ENCODE assay signal across 11 mouse cellular contexts in genomic region chr16:59493199-59493598, GRCm38 (mm10). TPM values are rescaled to one million over a fixed set of nuclear protein-coding genes. Genes with fewer than 3 reads are reported as not detected.
DNase-seq lines count a peak whose midpoint lies in the region.
"Had no signal": no experiment of that assay in that cellular context is flagged by ENCODE, and none has a peak within 500 bp of the region (broad histone marks: within the 10 kb centered on the region; RNA-seq: fewer than 3 reads in every experiment).

No protein-coding gene starts in this region.

- DNase-seq in right cerebral cortex, adult 2 months (ENCODE audit: low spot score in 2 of 2), result peak; percentile 16 to 17
- DNase-seq in right cerebral cortex, postnatal 4 days, result no peak
- DNase-seq in adrenal gland, postnatal 14 days, result peak; percentile 24
- peak; percentile 80 for DNase-seq in kidney, adult 9 months
- peak; percentile 28 to 40 for DNase-seq in kidney, postnatal 4 days
- DNase-seq in cerebellum, adult 11 months, result no peak
- no peak for DNase-seq in testis, postnatal 14 days (ENCODE audit: low spot score)
- DNase-seq: cerebellum, adult 9-11 months; heart, adult 18-20 months; lung, adult 18-20 months; lung, postnatal 4 days had no signal

RNA-seq across cellular contexts. Expression of gene Riox2, which starts 21.6 kb away (rescaled TPM):
- total RNA-seq in adrenal gland, postnatal 14 days (2021), result 21.2 and 25.8 TPM in 2 replicates

Comparison
In these comparisons a context has a peak if more than half of its experiments do, and no peak if none do; other contexts are left out.
1. DNase-seq: peak in right cerebral cortex, adult 2 months (2 of 2), adrenal gland, postnatal 14 days (single experiment), kidney, adult 9 months (single experiment) and kidney, postnatal 4 days (2 of 2); none in right cerebral cortex, postnatal 4 days (single experiment), cerebellum, adult 11 months (single experiment) and testis, postnatal 14 days (single experiment).